Mouse (Mus musculus) limb, embryonic 14.5 days (tissue): ENCODE data around the gene Cd2. TPM values are rescaled to one million over a fixed set of nuclear protein-coding genes. Genes with fewer than 3 reads are reported as not detected.

Experiments
- ATAC-seq: fragments of 200-750 bp; cut with Nextera tagmentation; 2 replicates; pipeline ENCODE4 v1.8.0; 2017; ENCODE audit warnings: low read depth, moderate number of reproducible peaks, moderate TSS enrichment; ENCODE audit not compliant: low FRiP score
- DNase-seq: peaks from one replicate; pipeline ENCODE4 v3.0.0-alpha.2; 2015; ENCODE audit warnings: low spot score
- H3K27ac ChIP-seq: fragments of 300-500 bp; sonication (generic); replicated peaks from 2 replicates; pipeline ENCODE4 v1.5.1; 2014; ENCODE audit warnings: low read depth, mild to moderate bottlenecking, low read length, moderate library complexity, mixed read lengths
- H3K27me3 ChIP-seq: fragments of 300-500 bp; sonication (generic); 2 replicates; pipeline ENCODE4 v1.6.1; 2014; ENCODE audit warnings: low read length, mixed read lengths; ENCODE audit not compliant: control insufficient read depth, insufficient read depth
- H3K36me3 ChIP-seq: fragments of 300-500 bp; sonication (generic); 2 replicates; pipeline ENCODE4 v1.6.1; 2014; ENCODE audit warnings: mild to moderate bottlenecking, low read length, moderate library complexity, mixed read lengths; ENCODE audit not compliant: control insufficient read depth, insufficient read depth
- H3K4me1 ChIP-seq: fragments of 300-500 bp; sonication (generic); 2 replicates; pipeline ENCODE4 v1.6.1; 2014; ENCODE audit warnings: antibody characterized with exemption, low read length, mixed read lengths; ENCODE audit not compliant: control insufficient read depth, insufficient read depth
- H3K4me2 ChIP-seq: fragments of 300-500 bp; sonication (generic); replicated peaks from 2 replicates; pipeline ENCODE4 v1.6.1; 2014; ENCODE audit warnings: low read depth, mild to moderate bottlenecking, low read length, moderate library complexity; ENCODE audit not compliant: severe bottlenecking
- H3K4me3 ChIP-seq: fragments of 300-500 bp; sonication (generic); replicated peaks from 2 replicates; pipeline ENCODE4 v1.5.1; 2014; ENCODE audit warnings: low read length
- H3K9ac ChIP-seq: fragments of 300-500 bp; sonication (generic); 2 replicates; pipeline ENCODE4 v1.6.1; 2014; ENCODE audit warnings: mild to moderate bottlenecking, low read depth, low read length, moderate library complexity; ENCODE audit not compliant: severe bottlenecking
- H3K9me3 ChIP-seq: fragments of 300-500 bp; sonication (generic); 2 replicates; pipeline ENCODE4 v1.6.1; 2016; ENCODE audit warnings: low read length; ENCODE audit not compliant: control insufficient read depth
- POLR2A ChIP-seq: fragments of 200-500 bp; IDR thresholded peaks from 2 replicates; pipeline ENCODE4 v1.8.0; 2012; ENCODE audit warnings: inconsistent platforms, mild to moderate bottlenecking, moderate library complexity, borderline replicate concordance; ENCODE audit not compliant: insufficient read depth, insufficient read length; ENCODE audit errors: extremely low read depth
- WGBS: fragments of 180-500 bp; shearing (Covaris S2); extraction: QIAGEN DNeasy Blood & Tissue Kit; methylation state at CpG from one replicate; pipeline ENCODE4 v1.1.7; 2014; 5-methylcytosine and 5-hydroxymethylcytosine counted together
- polyA plus RNA-seq, 2 experiments: library from polyadenylated mRNA; depleted of rRNA in 1 of 2; stranded (reverse) in 1 of 2; unstranded in 1 of 2; fragments of >200 nt; fragmentation: Nextera tagmentation in 1 of 2; extraction: Ambion mirVana in 1 of 2; gene quantifications; 2 replicates each; pipeline versions ENCODE4 v1.2.1 to v1.2.3; 2012 to 2014

Cd2 gene
- polyA plus RNA-seq, 2 experiments, result not detected

DNA sequence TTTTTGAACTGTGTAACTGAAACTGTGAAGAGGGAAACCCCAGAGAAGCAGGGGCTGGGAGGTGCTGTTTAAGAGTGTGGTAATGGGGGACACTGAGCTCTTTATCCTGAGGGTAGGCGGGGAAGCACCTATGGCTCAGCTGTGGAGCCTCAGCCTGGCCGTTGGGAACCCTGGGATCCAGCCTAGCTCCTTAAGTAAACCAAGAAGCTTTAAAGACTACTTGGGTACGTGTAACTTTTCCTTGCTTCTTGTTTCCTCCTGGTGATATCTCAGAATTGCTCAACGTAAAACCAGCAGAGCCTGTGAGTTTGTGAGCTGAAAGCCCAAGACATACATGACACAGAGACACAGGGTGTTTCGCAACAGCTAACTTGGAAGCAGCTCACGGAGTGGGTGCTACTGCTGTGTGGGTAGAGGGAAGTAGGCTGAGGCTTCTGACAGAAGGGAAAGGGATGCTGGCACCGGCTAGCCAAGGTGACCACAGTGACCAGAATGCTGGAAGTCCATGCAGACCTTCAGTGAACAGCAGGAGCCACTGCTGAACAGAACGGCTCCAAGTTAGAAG is 5.9 kb upstream of the Cd2 start:
- no peak for DNase-seq
- H3K4me1 ChIP-seq, result no peaks in the 10 kb centered on the region
- no peaks in the 10 kb centered on the region for H3K27me3 ChIP-seq
- no peak for ATAC-seq
- no peak overlapping the region for H3K4me3 ChIP-seq
- H3K36me3 ChIP-seq, result no peaks in the 10 kb centered on the region
- H3K9me3 ChIP-seq, result no peaks in the 10 kb centered on the region
- WGBS, result 72% methylated on average over 8 of the region's 8 CpGs
- no peak overlapping the region for H3K27ac ChIP-seq
- no peak overlapping the region for H3K4me2 ChIP-seq
- no peak overlapping the region for H3K9ac ChIP-seq
- no peak for TF ChIP-seq POLR2A

DNA sequence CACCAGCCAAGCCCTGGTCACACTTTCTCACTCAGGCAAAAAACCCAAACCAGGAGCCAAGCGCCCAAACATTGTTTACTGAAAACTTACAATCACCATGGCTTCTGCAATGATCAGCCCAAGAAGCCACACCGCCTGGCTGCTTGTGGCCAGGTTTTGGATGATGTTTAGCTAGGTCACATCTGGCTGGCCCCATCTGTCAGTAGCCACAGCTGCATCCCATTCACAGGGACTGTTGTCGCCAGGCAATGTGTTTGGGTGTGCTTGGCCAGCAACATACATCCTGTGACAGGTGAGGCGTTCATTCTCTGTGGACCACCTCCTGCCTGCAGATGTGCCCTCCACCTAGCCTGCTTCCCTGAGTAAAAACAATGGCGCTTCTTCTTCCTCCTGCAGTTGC is 4.9 kb upstream of the Cd2 start:
- Histone ChIP-seq H3K9me3 (no peaks in the 10 kb centered on the region), H3K27me3 (no peaks in the 10 kb centered on the region), H3K9ac (no peak overlapping the region), H3K27ac (no peak overlapping the region), H3K36me3 (no peaks in the 10 kb centered on the region), H3K4me3 (no peak overlapping the region), H3K4me1 (no peaks in the 10 kb centered on the region), H3K4me2 (no peak overlapping the region)
- WGBS, result 79% methylated on average over 5 of the region's 5 CpGs
- DNase-seq (no peak), ATAC-seq (no peak)
- TF ChIP-seq POLR2A, result no peak

DNA sequence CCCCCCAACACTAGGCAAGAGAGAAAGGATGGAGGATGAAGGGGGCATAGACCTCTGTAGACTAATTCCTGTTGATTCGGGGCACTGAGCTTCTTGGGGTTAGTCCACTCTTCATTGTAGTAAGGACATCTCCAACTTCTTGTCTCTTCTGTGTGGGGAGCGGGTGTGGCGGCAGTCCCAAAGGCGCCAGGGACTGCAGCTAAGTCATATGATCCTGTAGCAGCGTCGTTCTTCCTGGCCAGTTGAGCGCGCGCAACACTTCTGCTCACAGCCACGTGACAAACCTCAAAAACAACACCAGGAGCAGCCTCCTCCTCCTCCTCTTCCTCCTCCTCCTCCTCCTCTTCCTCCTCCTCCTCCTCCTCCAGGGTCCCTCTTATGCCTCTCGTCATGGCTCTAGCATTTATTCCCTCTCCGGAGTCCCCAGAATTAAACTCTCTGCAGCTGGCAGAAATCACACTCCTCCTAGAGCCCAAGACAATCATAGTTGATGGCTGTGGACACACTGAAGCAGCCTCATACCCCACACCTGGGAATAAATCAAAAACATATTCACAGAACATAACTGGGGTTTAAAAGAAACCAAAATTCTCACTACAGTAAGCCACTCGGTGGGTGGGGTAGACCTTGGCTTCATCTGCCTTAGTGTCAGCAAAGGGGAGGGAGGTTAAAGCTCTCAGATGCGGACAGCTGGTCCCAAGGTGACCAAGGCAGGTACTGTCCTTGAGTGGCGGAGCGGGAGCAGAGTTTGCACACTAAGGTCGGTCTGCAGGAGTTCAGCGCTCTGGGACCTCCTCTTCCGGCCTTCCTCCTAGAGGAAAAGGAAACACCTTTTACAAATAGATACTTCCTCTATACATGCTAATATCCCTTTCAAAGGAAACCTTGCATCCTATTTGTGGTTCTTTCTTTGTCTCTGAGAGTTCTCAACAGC is 3.1 kb upstream of the Cd2 start:
- H3K9me3 ChIP-seq, result no peaks in the 10 kb centered on the region
- no peak for DNase-seq
- no peaks in the 10 kb centered on the region for H3K27me3 ChIP-seq
- no peak overlapping the region for H3K9ac ChIP-seq
- no peak overlapping the region for H3K27ac ChIP-seq
- H3K36me3 ChIP-seq, result no peaks in the 10 kb centered on the region
- no peak for ATAC-seq
- 71% methylated on average over 19 of the region's 19 CpGs for WGBS
- TF ChIP-seq POLR2A, result no peak
- no peaks in the 10 kb centered on the region for H3K4me1 ChIP-seq
- H3K4me2 ChIP-seq, result no peak overlapping the region
- no peak overlapping the region for H3K4me3 ChIP-seq

DNA sequence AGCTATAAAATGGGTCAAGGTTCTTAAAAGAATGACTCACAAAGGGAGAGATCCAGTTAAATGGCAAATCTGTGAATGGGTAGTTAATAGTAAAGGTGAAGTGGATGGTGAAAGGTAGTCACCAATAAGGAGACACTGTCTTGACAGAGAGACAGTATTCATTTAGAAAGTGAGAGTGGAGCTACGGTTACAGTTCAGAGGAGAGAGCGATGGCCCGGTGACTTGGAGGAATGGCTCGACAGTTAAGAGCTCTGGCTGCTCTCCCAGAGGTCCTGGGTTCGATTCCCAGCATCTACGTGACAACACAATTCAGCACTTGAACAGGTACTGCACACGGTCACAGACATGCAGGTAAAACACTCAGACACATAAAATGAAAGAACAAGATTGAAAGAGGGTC is 2.3 kb upstream of the Cd2 start:
- Histone ChIP-seq H3K9ac (no peak overlapping the region), H3K27ac (no peak overlapping the region), H3K9me3 (no peaks in the 10 kb centered on the region), H3K4me3 (no peak overlapping the region), H3K4me2 (no peak overlapping the region), H3K36me3 (no peaks in the 10 kb centered on the region), H3K27me3 (no peaks in the 10 kb centered on the region), H3K4me1 (no peaks in the 10 kb centered on the region)
- TF ChIP-seq POLR2A, result no peak
- DNase-seq (no peak), ATAC-seq (no peak)
- WGBS, result 81% methylated on average over 7 of the region's 7 CpGs

DNA sequence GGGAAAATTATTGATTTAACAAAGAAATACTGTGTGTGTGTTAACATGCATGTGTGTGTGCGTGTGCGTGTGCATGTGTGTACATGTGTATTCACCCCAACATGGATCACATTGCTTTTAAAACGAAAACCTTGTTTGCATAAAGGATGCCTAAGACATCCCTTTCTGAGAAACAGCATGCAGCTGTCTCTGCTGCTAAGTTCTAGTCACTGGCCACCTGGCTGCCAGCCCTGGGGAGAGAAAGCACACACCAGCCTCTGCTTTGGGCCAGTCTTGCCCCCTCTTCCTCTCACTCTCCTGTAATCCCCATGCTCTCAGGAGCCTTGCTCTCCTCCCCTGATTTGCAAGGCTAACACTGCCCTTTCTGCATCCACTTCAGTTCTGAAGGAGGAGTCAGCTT is 1.7 kb upstream of the Cd2 start:
- WGBS, result 90% methylated on average over 3 of the region's 3 CpGs
- H3K9ac ChIP-seq, result no peak overlapping the region
- no peak overlapping the region for H3K27ac ChIP-seq
- H3K9me3 ChIP-seq, result no peaks in the 10 kb centered on the region
- H3K36me3 ChIP-seq, result no peaks in the 10 kb centered on the region
- no peak overlapping the region for H3K4me3 ChIP-seq
- H3K4me2 ChIP-seq, result no peak overlapping the region
- no peaks in the 10 kb centered on the region for H3K27me3 ChIP-seq
- ATAC-seq (no peak), DNase-seq (no peak)
- no peak for TF ChIP-seq POLR2A
- H3K4me1 ChIP-seq, result no peaks in the 10 kb centered on the region
